Mouse (Mus musculus) ES-E14 (cell line): ENCODE measurements around the gene Trio.

ENCODE experiments used
- CHD2 ChIP-seq: IDR thresholded peaks from 2 replicates; pipeline ENCODE4 v1.6.1; 2014; ENCODE audit warnings: mild to moderate bottlenecking, low read depth, low read length, inconsistent platforms
- HCFC1 ChIP-seq: IDR thresholded peaks from 2 replicates; pipeline ENCODE4 v1.6.1; 2012; ENCODE audit warnings: low read length, inconsistent platforms, borderline replicate concordance; ENCODE audit not compliant: insufficient read depth
- MAFK ChIP-seq: IDR thresholded peaks from 2 replicates; pipeline ENCODE4 v1.6.1; 2014; ENCODE audit warnings: mild to moderate bottlenecking, low read depth, low read length, inconsistent platforms; ENCODE audit not compliant: insufficient read depth
- ZNF384 ChIP-seq: IDR thresholded peaks from 2 replicates; pipeline ENCODE4 v1.6.1; 2012; ENCODE audit warnings: low read depth, low read length, inconsistent platforms

- TF ChIP-seq MAFK, result no peak
- no peak for TF ChIP-seq CHD2
- no peak for TF ChIP-seq ZNF384
- no peak for TF ChIP-seq HCFC1
These were observed 265.8 kb downstream of the Trio start for GRCm38 (mm10) chr15:27759890-27760289.
